Mouse (Mus musculus): ENCODE results near the gene Zbtb18. TPM values are rescaled to one million over a fixed set of nuclear protein-coding genes. Genes with fewer than 3 reads are reported as not detected.
A peak's percentile ranks its signal among the peaks of the same experiment; 100 is the strongest.

Zbtb18 gene
- polyA plus RNA-seq, 1 experiment from 2014 or later, result 1.0 TPM

DNA sequence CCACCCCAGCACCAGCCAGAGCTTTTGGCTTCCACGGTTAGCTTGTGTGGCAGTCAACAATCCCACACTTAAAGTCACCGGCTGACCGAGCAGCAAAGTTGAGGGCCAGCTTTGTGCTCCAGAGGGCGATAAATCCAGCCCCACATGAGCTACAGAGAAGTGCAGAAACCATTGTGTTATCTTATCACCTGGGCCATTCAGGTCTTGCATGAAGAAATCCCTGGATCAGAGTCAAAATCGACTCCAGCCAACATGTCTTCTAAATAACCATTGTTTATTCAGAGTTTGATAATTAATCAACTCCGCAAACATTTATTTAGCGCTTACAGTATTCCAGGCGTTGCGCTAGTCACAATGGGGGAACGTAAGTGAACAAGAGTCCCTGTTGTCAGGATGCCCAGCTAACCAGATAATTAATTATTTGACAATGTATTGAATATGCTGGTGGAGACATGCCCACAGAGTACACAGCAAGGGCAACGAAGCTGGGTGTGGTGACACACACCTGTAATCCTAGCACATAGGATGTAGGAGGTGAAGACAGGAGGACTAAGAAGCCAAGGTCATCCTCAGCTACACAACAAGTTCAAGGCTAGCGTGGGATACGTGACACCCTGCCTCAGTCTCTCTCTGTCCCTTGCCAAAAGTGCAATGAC, 33.5 kb downstream of the Zbtb18 start:
- H3K4me1 ChIP-seq, result no peaks in the 10 kb centered on the region
- no peak overlapping the region for H3K27ac ChIP-seq
- H3K36me3 ChIP-seq, result no peaks in the 10 kb centered on the region
- WGBS, result 91% methylated on average over 13 of the region's 13 CpGs
- no peaks in the 10 kb centered on the region for H3K27me3 ChIP-seq (ENCODE audit: low read depth, poor library complexity, severe bottlenecking)
- DNase-seq (ENCODE audit: low spot score), result no peak
- H3K4me3 ChIP-seq, result no peak overlapping the region
- H3K9me3 ChIP-seq (replicated peaks), result no peaks in the 10 kb centered on the region

GRCm38 (mm10) chr1:177478578-177478977, 36.4 kb downstream of the Zbtb18 start:
- H3K9me3 ChIP-seq (replicated peaks), result no peaks in the 10 kb centered on the region

DNA sequence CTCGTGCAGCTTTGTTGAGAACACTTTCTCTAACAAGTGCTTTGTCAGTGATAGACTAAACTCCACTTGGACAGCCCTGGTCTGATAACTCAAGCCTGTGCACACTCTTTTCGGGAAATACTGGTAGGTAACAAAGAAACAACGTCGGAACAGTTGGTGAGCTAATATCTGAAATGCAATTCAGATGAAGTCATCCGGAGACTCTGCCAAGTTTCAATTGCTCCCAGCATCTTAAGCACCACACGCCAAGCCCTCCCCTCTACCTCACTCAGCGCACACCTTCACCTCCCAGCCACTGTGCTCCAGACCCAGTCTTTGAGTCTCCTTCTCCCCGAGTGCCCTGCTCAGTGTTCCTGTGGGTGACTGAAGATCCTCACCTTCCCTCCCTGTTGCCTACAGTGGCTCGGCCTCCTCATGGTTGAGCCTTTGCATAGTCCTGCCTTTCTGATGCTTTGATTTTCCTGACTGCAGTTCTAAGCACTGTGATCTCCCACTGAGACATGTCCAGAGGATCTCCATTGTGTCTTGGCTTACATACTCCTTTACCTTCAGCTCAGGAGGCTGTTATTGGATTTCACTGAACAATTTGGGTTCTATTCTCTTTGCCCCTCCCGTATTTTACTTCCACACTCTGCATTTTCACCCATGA, 37.3 kb downstream of the Zbtb18 start:
- H3K4me1 ChIP-seq, result peaks cover under 1% of the 10 kb centered on the region; the same call in 1 of the 2 replicates
- no peaks in the 10 kb centered on the region for H3K9me3 ChIP-seq (replicated peaks)
- no peak for DNase-seq (ENCODE audit: low spot score)
- H3K27me3 ChIP-seq (ENCODE audit: low read depth, poor library complexity, severe bottlenecking), result no peaks in the 10 kb centered on the region
- H3K36me3 ChIP-seq, result no peaks in the 10 kb centered on the region
- 87% methylated on average over 10 of the region's 10 CpGs for WGBS
- no peak overlapping the region for H3K27ac ChIP-seq
- no peak overlapping the region for H3K4me3 ChIP-seq

More at GRCm38 (mm10) chr1:177478578-177478977, 36.4 kb downstream of the Zbtb18 start:
- Histone ChIP-seq H3K27ac (no peak overlapping the region), H3K4me3 (no peak overlapping the region), H3K36me3 (no peaks in the 10 kb centered on the region), H3K4me1 (no peaks in the 10 kb centered on the region), H3K27me3 (ENCODE audit: low read depth, poor library complexity, severe bottlenecking) (no peaks in the 10 kb centered on the region)
- no peak for DNase-seq (ENCODE audit: low spot score)
- WGBS, result 86% methylated on average over 2 of the region's 2 CpGs

GRCm38 (mm10) chr1:177483612-177484011, 41.5 kb downstream of the Zbtb18 start:
- H3K4me3 ChIP-seq, result no peak overlapping the region
- no peaks in the 10 kb centered on the region for H3K36me3 ChIP-seq
- H3K27me3 ChIP-seq (ENCODE audit: low read depth, poor library complexity, severe bottlenecking), result no peaks in the 10 kb centered on the region
- H3K4me1 ChIP-seq, result peaks cover 6% of the 10 kb centered on the region
- H3K27ac ChIP-seq, result no peak overlapping the region
- no peaks in the 10 kb centered on the region for H3K9me3 ChIP-seq (replicated peaks)
- WGBS, result 95% methylated on average over 2 of the region's 2 CpGs
- no peak for DNase-seq (ENCODE audit: low spot score)

GRCm38 (mm10) chr1:177484280-177484679, 42.1 kb downstream of the Zbtb18 start:
- DNase-seq (ENCODE audit: low spot score), result no peak
- no peaks in the 10 kb centered on the region for H3K27me3 ChIP-seq (ENCODE audit: low read depth, poor library complexity, severe bottlenecking)
- H3K9me3 ChIP-seq (replicated peaks), result no peaks in the 10 kb centered on the region
- peaks cover 6% of the 10 kb centered on the region for H3K4me1 ChIP-seq
- no peak overlapping the region for H3K4me3 ChIP-seq
- H3K27ac ChIP-seq, result no peak overlapping the region
- WGBS, result 80% methylated on average over 7 of the region's 7 CpGs
- H3K36me3 ChIP-seq, result no peaks in the 10 kb centered on the region

GRCm38 (mm10) chr1:177484680-177485079, 42.5 kb downstream of the Zbtb18 start:
- no peak for DNase-seq (ENCODE audit: low spot score)
- WGBS, result 54% methylated on average over 7 of the region's 7 CpGs
- Histone ChIP-seq H3K4me3 (no peak overlapping the region), H3K36me3 (no peaks in the 10 kb centered on the region), H3K27ac (peak overlapping the region; percentile 30; the same call in 1 of the 2 replicates), H3K27me3 (ENCODE audit: low read depth, poor library complexity, severe bottlenecking) (no peaks in the 10 kb centered on the region), H3K9me3 (replicated peaks) (no peaks in the 10 kb centered on the region), H3K4me1 (peaks cover 6% of the 10 kb centered on the region)

DNA sequence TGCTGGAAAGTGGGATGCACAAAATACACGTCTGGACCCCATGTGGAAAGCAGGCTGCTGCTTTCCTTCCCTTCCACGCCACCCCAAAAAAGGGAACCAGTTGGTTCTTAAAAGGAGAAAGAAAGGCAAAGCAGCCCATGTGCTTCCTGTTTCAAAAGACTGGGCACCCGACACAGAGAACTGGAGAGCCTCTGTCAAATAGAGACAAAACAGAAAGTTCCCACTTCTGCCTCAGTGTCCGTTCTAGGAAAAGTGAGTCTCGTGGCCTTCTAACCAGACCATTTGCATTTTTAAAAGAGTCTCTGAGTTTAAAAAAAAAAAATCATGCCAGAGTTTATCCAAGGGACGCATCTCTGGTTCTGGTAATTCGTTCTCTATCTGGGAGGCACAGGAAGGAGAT, 47.7 kb downstream of the Zbtb18 start:
- H3K27ac ChIP-seq, result no peak overlapping the region
- no peaks in the 10 kb centered on the region for H3K27me3 ChIP-seq (ENCODE audit: low read depth, poor library complexity, severe bottlenecking)
- DNase-seq (ENCODE audit: low spot score), result no peak
- no peak overlapping the region for H3K4me3 ChIP-seq
- WGBS, result 79% methylated on average over 7 of the region's 7 CpGs
- peaks cover 3% of the 10 kb centered on the region for H3K4me1 ChIP-seq
- no peaks in the 10 kb centered on the region for H3K36me3 ChIP-seq
- H3K9me3 ChIP-seq (replicated peaks), result no peaks in the 10 kb centered on the region

DNA sequence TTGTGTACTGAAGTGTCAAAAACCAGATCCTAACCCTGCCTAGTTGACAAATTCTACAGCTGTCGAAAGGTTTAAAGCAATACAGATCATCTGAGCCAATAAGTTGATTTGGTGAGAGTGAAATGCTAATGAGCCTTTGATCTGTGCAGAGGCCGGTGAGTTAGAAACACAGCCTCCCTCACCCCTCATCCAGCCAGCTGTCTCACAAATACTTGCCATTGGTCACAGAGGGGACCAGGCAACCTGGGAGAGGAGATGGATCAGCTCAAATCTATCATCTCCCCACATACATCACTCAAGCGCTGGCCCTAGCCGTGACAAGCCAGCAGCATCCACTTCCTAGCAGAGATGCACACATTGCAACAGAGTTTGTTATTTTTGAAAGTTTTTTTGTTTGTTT, 48.7 kb downstream of the Zbtb18 start:
- H3K36me3 ChIP-seq, result no peaks in the 10 kb centered on the region
- H3K4me3 ChIP-seq, result no peak overlapping the region
- DNase-seq (ENCODE audit: low spot score), result no peak
- 24% methylated on average over 4 of the region's 4 CpGs for WGBS
- H3K27ac ChIP-seq, result no peak overlapping the region
- H3K9me3 ChIP-seq (replicated peaks), result no peaks in the 10 kb centered on the region
- no peaks in the 10 kb centered on the region for H3K27me3 ChIP-seq (ENCODE audit: low read depth, poor library complexity, severe bottlenecking)
- H3K4me1 ChIP-seq, result peaks cover 9% of the 10 kb centered on the region

- DNase-seq (ENCODE audit: low spot score), result no peak
- Histone ChIP-seq H3K9me3 (replicated peaks) (no peaks in the 10 kb centered on the region), H3K27me3 (ENCODE audit: low read depth, poor library complexity, severe bottlenecking) (no peaks in the 10 kb centered on the region), H3K27ac (no peak overlapping the region), H3K36me3 (no peaks in the 10 kb centered on the region), H3K4me3 (no peak overlapping the region), H3K4me1 (peaks cover 9% of the 10 kb centered on the region)
- WGBS, result 63% methylated on average over 8 of the region's 8 CpGs
These were observed 49.1 kb downstream of the Zbtb18 start for GRCm38 (mm10) chr1:177491280-177491679.

DNA sequence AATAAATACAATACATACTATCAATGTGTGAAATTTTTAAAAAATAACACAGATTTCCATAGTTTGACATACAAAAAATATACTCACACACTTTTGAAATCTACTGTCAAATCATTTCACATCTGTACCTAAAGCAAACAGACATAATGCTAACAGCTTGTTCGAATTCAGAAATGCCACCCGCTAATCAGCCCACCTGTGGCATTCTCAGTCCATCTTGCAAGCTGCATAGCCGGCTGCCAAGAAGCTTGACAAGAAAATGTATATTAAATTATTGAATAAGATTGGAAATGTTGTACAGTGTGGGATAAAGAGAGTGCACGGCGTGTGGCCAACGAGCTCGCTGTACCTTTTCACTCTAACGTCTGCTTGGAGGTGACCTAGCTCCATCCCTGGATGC, 52.2 kb downstream of the Zbtb18 start:
- H3K4me1 ChIP-seq, result peaks cover 9% of the 10 kb centered on the region
- DNase-seq (ENCODE audit: low spot score), result no peak
- H3K9me3 ChIP-seq (replicated peaks), result no peaks in the 10 kb centered on the region
- no peaks in the 10 kb centered on the region for H3K27me3 ChIP-seq (ENCODE audit: low read depth, poor library complexity, severe bottlenecking)
- H3K36me3 ChIP-seq, result no peaks in the 10 kb centered on the region
- no peak overlapping the region for H3K27ac ChIP-seq
- WGBS, result 90% methylated on average over 8 of the region's 8 CpGs
- H3K4me3 ChIP-seq, result no peak overlapping the region

DNA sequence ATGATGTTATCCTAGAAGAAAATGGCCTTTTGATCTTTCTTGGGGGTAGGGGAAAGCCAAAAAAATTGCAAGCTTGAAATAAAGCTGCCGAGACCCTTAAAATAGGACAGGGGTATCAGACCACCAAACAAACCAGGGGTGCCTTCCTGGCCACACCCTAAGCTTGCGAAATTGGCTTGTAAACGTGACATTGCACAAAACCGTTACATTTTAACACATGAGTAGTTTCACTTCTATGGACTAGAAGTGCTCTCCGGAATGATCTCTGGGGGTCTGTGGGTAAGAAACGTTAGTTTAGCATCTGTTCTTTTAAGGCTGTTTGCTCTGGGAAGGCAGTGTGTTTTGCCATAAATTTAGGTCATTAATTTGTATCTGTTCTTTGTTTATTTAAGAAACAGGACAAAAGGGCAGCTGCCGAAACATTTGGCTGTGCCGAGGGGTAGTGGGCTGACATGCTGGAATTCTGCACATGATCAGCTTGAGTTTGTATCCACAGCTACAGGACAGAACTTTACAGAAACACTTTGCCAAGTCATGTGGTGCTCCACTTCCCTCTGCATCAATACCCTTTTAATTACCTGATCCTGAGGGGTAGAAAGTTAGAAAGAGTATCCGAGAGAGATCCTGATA, 52.9 kb downstream of the Zbtb18 start:
- 55% methylated on average over 9 of the region's 9 CpGs for WGBS
- Histone ChIP-seq H3K27me3 (ENCODE audit: low read depth, poor library complexity, severe bottlenecking) (no peaks in the 10 kb centered on the region), H3K4me1 (peaks cover 9% of the 10 kb centered on the region), H3K9me3 (replicated peaks) (no peaks in the 10 kb centered on the region), H3K27ac (0 out of 2 replicates have a peak overlapping the region, but pooled peaks have one; percentile 14), H3K4me3 (no peak overlapping the region), H3K36me3 (no peaks in the 10 kb centered on the region)
- no peak for DNase-seq (ENCODE audit: low spot score)
